Mouse (Mus musculus): ENCODE data around the gene Nasp. TPM values are rescaled to one million over a fixed set of nuclear protein-coding genes. Genes with fewer than 3 reads are reported as not detected.
A peak's percentile ranks its signal among the peaks of the same experiment; 100 is the strongest.

Nasp gene
- polyA plus RNA-seq, 1 experiment = 595 TPM

- H3K4me1 ChIP-seq (ENCODE audit: control insufficient read depth, insufficient read depth, low read length) = no peaks in the 10 kb centered on the region
- peak overlapping the region; percentile 93 for H3K9ac ChIP-seq (ENCODE audit: low read depth, poor library complexity, severe bottlenecking)
- TF ChIP-seq POLR2A (IDR thresholded peaks at IDR 0.05; ENCODE audit: insufficient read depth, low read length) = peak; percentile 90
- no peak for TF ChIP-seq CTCF (IDR thresholded peaks at IDR 0.05; ENCODE audit: low read depth, low read length)
- 0 out of 2 replicates have a peak, but pooled peaks have one; percentile 15 for TF ChIP-seq EP300 (IDR thresholded peaks at IDR 0.05; ENCODE audit: insufficient read depth, low read depth, low read length)
- peaks cover 23% of the 10 kb centered on the region for H3K36me3 ChIP-seq (ENCODE audit: control insufficient read depth, insufficient read depth, low read length, poor library complexity, severe bottlenecking)
- H3K4me3 ChIP-seq (ENCODE audit: low read depth, low read length) = peak overlapping the region; percentile 98
- no peaks in the 10 kb centered on the region for H3K27me3 ChIP-seq (ENCODE audit: control insufficient read depth, insufficient read depth, low read length, poor library complexity, severe bottlenecking)
- peak overlapping the region; percentile 78 for H3K27ac ChIP-seq (ENCODE audit: insufficient read depth, low read length)
- H3K9me3 ChIP-seq (replicated peaks; ENCODE audit: control insufficient read depth, insufficient read depth, low read length, poor library complexity, severe bottlenecking) = no peaks in the 10 kb centered on the region
Observed at GRCm38 (mm10) chr4:116627359-116627716, 403 bp downstream of the Nasp start.

GRCm38 (mm10) chr4:116626658-116627358 lies 933 bp downstream of the Nasp start:
- TF ChIP-seq EP300 (IDR thresholded peaks at IDR 0.05; ENCODE audit: insufficient read depth, low read depth, low read length) (no peak), POLR2A (IDR thresholded peaks at IDR 0.05; ENCODE audit: insufficient read depth, low read length) (no peak), CTCF (IDR thresholded peaks at IDR 0.05; ENCODE audit: low read depth, low read length) (no peak)
- Histone ChIP-seq H3K4me1 (ENCODE audit: control insufficient read depth, insufficient read depth, low read length) (no peaks in the 10 kb centered on the region), H3K36me3 (ENCODE audit: control insufficient read depth, insufficient read depth, low read length, poor library complexity, severe bottlenecking) (peaks cover 29% of the 10 kb centered on the region), H3K27ac (ENCODE audit: insufficient read depth, low read length) (peak overlapping the region; percentile 78), H3K4me3 (ENCODE audit: low read depth, low read length) (peak overlapping the region; percentile 98), H3K27me3 (ENCODE audit: control insufficient read depth, insufficient read depth, low read length, poor library complexity, severe bottlenecking) (no peaks in the 10 kb centered on the region), H3K9ac (ENCODE audit: low read depth, poor library complexity, severe bottlenecking) (peak overlapping the region; percentile 93), H3K9me3 (replicated peaks; ENCODE audit: control insufficient read depth, insufficient read depth, low read length, poor library complexity, severe bottlenecking) (no peaks in the 10 kb centered on the region)

- Histone ChIP-seq H3K36me3 (ENCODE audit: control insufficient read depth, insufficient read depth, low read length, poor library complexity, severe bottlenecking) (peaks cover 47% of the 10 kb centered on the region), H3K4me3 (ENCODE audit: low read depth, low read length) (peak overlapping the region; percentile 34)
- TF ChIP-seq POLR2A (IDR thresholded peaks at IDR 0.05; ENCODE audit: insufficient read depth, low read length) = no peak
- TF ChIP-seq CTCF (IDR thresholded peaks at IDR 0.05; ENCODE audit: low read depth, low read length) = no peak
- TF ChIP-seq EP300 (IDR thresholded peaks at IDR 0.05; ENCODE audit: insufficient read depth, low read depth, low read length) = no peak
Observed at GRCm38 (mm10) chr4:116624831-116625230, 2.9 kb downstream of the Nasp start.

GRCm38 (mm10) chr4:116615237-116615636 lies 12.5 kb downstream of the Nasp start:
- H3K27ac ChIP-seq (ENCODE audit: insufficient read depth, low read length) = no peak overlapping the region
- no peak overlapping the region for H3K9ac ChIP-seq (ENCODE audit: low read depth, poor library complexity, severe bottlenecking)
- H3K9me3 ChIP-seq (replicated peaks; ENCODE audit: control insufficient read depth, insufficient read depth, low read length, poor library complexity, severe bottlenecking) = no peaks in the 10 kb centered on the region
- H3K4me3 ChIP-seq (ENCODE audit: low read depth, low read length) = no peak overlapping the region
- H3K4me1 ChIP-seq (ENCODE audit: control insufficient read depth, insufficient read depth, low read length) = no peaks in the 10 kb centered on the region
- peaks cover 83% of the 10 kb centered on the region for H3K36me3 ChIP-seq (ENCODE audit: control insufficient read depth, insufficient read depth, low read length, poor library complexity, severe bottlenecking)
- TF ChIP-seq EP300 (IDR thresholded peaks at IDR 0.05; ENCODE audit: insufficient read depth, low read depth, low read length) (no peak), POLR2A (IDR thresholded peaks at IDR 0.05; ENCODE audit: insufficient read depth, low read length) (no peak), CTCF (IDR thresholded peaks at IDR 0.05; ENCODE audit: low read depth, low read length) (no peak)
- H3K27me3 ChIP-seq (ENCODE audit: control insufficient read depth, insufficient read depth, low read length, poor library complexity, severe bottlenecking) = no peaks in the 10 kb centered on the region

More at GRCm38 (mm10) chr4:116624831-116625230, 2.9 kb downstream of the Nasp start:
- Histone ChIP-seq H3K27me3 (ENCODE audit: control insufficient read depth, insufficient read depth, low read length, poor library complexity, severe bottlenecking) (no peaks in the 10 kb centered on the region), H3K9me3 (replicated peaks; ENCODE audit: control insufficient read depth, insufficient read depth, low read length, poor library complexity, severe bottlenecking) (no peaks in the 10 kb centered on the region), H3K4me1 (ENCODE audit: control insufficient read depth, insufficient read depth, low read length) (no peaks in the 10 kb centered on the region), H3K9ac (ENCODE audit: low read depth, poor library complexity, severe bottlenecking) (peak overlapping the region; percentile 93), H3K27ac (ENCODE audit: insufficient read depth, low read length) (no peak overlapping the region)

- Histone ChIP-seq H3K9ac (ENCODE audit: low read depth, poor library complexity, severe bottlenecking) (no peak overlapping the region), H3K4me1 (ENCODE audit: control insufficient read depth, insufficient read depth, low read length) (no peaks in the 10 kb centered on the region), H3K27ac (ENCODE audit: insufficient read depth, low read length) (no peak overlapping the region), H3K4me3 (ENCODE audit: low read depth, low read length) (no peak overlapping the region), H3K36me3 (ENCODE audit: control insufficient read depth, insufficient read depth, low read length, poor library complexity, severe bottlenecking) (peaks cover 84% of the 10 kb centered on the region), H3K27me3 (ENCODE audit: control insufficient read depth, insufficient read depth, low read length, poor library complexity, severe bottlenecking) (no peaks in the 10 kb centered on the region), H3K9me3 (replicated peaks; ENCODE audit: control insufficient read depth, insufficient read depth, low read length, poor library complexity, severe bottlenecking) (no peaks in the 10 kb centered on the region)
- TF ChIP-seq POLR2A (IDR thresholded peaks at IDR 0.05; ENCODE audit: insufficient read depth, low read length) (no peak), CTCF (IDR thresholded peaks at IDR 0.05; ENCODE audit: low read depth, low read length) (no peak), EP300 (IDR thresholded peaks at IDR 0.05; ENCODE audit: insufficient read depth, low read depth, low read length) (no peak)
Observed at GRCm38 (mm10) chr4:116612621-116613020, 15.1 kb downstream of the Nasp start.
